Comparison of ENCODE assay signal across 7 mouse cellular contexts in genomic region chr2:167063906-167064496, GRCm38 (mm10). TPM values are rescaled to one million over a fixed set of nuclear protein-coding genes. Genes with fewer than 3 reads are reported as not detected.
DNase-seq lines count a peak whose midpoint lies in the region; ATAC-seq lines count a peak whose summit lies in the region.

No protein-coding gene starts in this region.

- H3K36me3 ChIP-seq in megakaryocyte, embryonic 14.5 days (replicated peaks; ENCODE audit: low read length) = peaks cover 34% of the 10 kb centered on the region
- peaks cover 28% of the 10 kb centered on the region for H3K36me3 ChIP-seq in embryonic facial prominence, embryonic 12.5 days
- peaks cover 41% of the 10 kb centered on the region for H3K36me3 ChIP-seq in limb, embryonic 10.5 days
- H3K36me3 ChIP-seq in stomach, embryonic 14.5 days (ENCODE audit: control insufficient read depth, insufficient read depth, low read length) = peaks cover 16% of the 10 kb centered on the region

- H3K4me1 ChIP-seq in megakaryocyte, embryonic 14.5 days = peaks cover 65% of the 10 kb centered on the region
- H3K4me1 ChIP-seq in embryonic facial prominence, embryonic 12.5 days = peaks cover 33% of the 10 kb centered on the region
- peaks cover 31% of the 10 kb centered on the region for H3K4me1 ChIP-seq in limb, embryonic 10.5 days
- peaks cover 22% of the 10 kb centered on the region for H3K4me1 ChIP-seq in stomach, embryonic 14.5 days (ENCODE audit: control insufficient read depth, insufficient read depth, low read length)

- H3K27ac ChIP-seq in embryonic facial prominence, embryonic 12.5 days = peak overlapping the region; percentile 86
- H3K27ac ChIP-seq in limb, embryonic 10.5 days = peak overlapping the region; percentile 99
- peak overlapping the region; percentile 89 for H3K27ac ChIP-seq in stomach, embryonic 14.5 days (ENCODE audit: low read length)

- H3K4me2 ChIP-seq in embryonic facial prominence, embryonic 12.5 days (replicated peaks) = peak overlapping the region; percentile 79
- peak overlapping the region; percentile 73 for H3K4me2 ChIP-seq in stomach, embryonic 14.5 days (replicated peaks; ENCODE audit: low read depth, low read length)

- WGBS in embryonic facial prominence, embryonic 12.5 days = 2% methylated on average over 7 of the region's 7 CpGs
- WGBS in limb, embryonic 10.5 days = under 1% methylated on average over 7 of the region's 7 CpGs
- under 1% methylated on average over 7 of the region's 7 CpGs for WGBS in stomach, embryonic 14.5 days

- H3K9me3 ChIP-seq in megakaryocyte, embryonic 14.5 days = no peaks in the 10 kb centered on the region
- no peaks in the 10 kb centered on the region for H3K9me3 ChIP-seq in embryonic facial prominence, embryonic 12.5 days
- no peaks in the 10 kb centered on the region for H3K9me3 ChIP-seq in limb, embryonic 10.5 days (replicated peaks)
- no peaks in the 10 kb centered on the region for H3K9me3 ChIP-seq in stomach, embryonic 14.5 days (ENCODE audit: control insufficient read depth, low read depth, low read length)

- ATAC-seq in megakaryocyte, adult 5-6 weeks (ENCODE audit: poor library complexity, severe bottlenecking) = no peak
- ATAC-seq in embryonic facial prominence, embryonic 12.5 days (ENCODE audit: insufficient number of reproducible peaks, insufficient read depth, low FRiP score, low TSS enrichment) = no peak
- ATAC-seq in stomach, embryonic 14.5 days (ENCODE audit: insufficient number of reproducible peaks, insufficient read depth, low FRiP score, low read depth) = no peak
- ATAC-seq in frontal cortex, adult (ENCODE audit: low TSS enrichment) = no peak

- no peaks in the 10 kb centered on the region for H3K27me3 ChIP-seq in megakaryocyte, embryonic 14.5 days (replicated peaks)
- H3K27me3 ChIP-seq in embryonic facial prominence, embryonic 12.5 days = no peaks in the 10 kb centered on the region
- no peaks in the 10 kb centered on the region for H3K27me3 ChIP-seq in limb, embryonic 10.5 days (ENCODE audit: low read depth, poor library complexity, severe bottlenecking)
- H3K27me3 ChIP-seq in stomach, embryonic 14.5 days (ENCODE audit: control insufficient read depth, insufficient read depth, low read length) = no peaks in the 10 kb centered on the region

- DNase-seq in limb, embryonic 10.5 days (ENCODE audit: low spot score) = no peak
- DNase-seq in kidney, adult 8-10 months = no peak

- H3K4me3 ChIP-seq in megakaryocyte, embryonic 14.5 days (replicated peaks) = peak overlapping the region; percentile 97
- H3K4me3 ChIP-seq in embryonic facial prominence, embryonic 12.5 days = peak overlapping the region; percentile 86
- peak overlapping the region; percentile 68 for H3K4me3 ChIP-seq in limb, embryonic 10.5 days
- peak overlapping the region; percentile 72 for H3K4me3 ChIP-seq in stomach, embryonic 14.5 days (ENCODE audit: low read depth, low read length)

- peak overlapping the region; percentile 89 for H3K9ac ChIP-seq in embryonic facial prominence, embryonic 12.5 days
- H3K9ac ChIP-seq in stomach, embryonic 14.5 days (replicated peaks; ENCODE audit: low read depth, low read length) = peak overlapping the region; percentile 76

RNA-seq across cellular contexts. Expression of gene Znfx1, which starts 1.2 kb away (rescaled TPM):
- 3.0 and 8.9 TPM in 2 replicates for polyA plus RNA-seq in megakaryocyte, embryonic 14.5 days (2012; ENCODE audit: insufficient read depth, low replicate concordance)
- 28.2 and 29.2 TPM in 2 replicates for total RNA-seq in megakaryocyte, adult 5-6 weeks (2015)
- total RNA-seq in megakaryocyte, adult 5-6 weeks (2017) = 58.4 and 78.1 TPM in 2 replicates
- polyA plus RNA-seq in embryonic facial prominence, embryonic 12.5 days (2016; fragmentation: Nextera tagmentation; extraction: Ambion mirVana) = 7.2 and 7.6 TPM in 2 replicates
- 5.0 and 5.1 TPM in 2 replicates for polyA plus RNA-seq in limb, embryonic 10.5 days (2016; fragmentation: Nextera tagmentation; extraction: Ambion mirVana)
- 6.7 TPM in 2 replicates for polyA plus RNA-seq in stomach, embryonic 14.5 days (2014; fragmentation: Nextera tagmentation; extraction: Ambion mirVana)

RNA-seq across cellular contexts. Expression of gene Ddx27, which starts 49.0 kb away (rescaled TPM):
- 26.6 and 26.8 TPM in 2 replicates for polyA plus RNA-seq in megakaryocyte, embryonic 14.5 days (2012; ENCODE audit: insufficient read depth, low replicate concordance)
- total RNA-seq in megakaryocyte, adult 5-6 weeks (2015) = 14.5 and 15.3 TPM in 2 replicates
- 48.1 and 50.4 TPM in 2 replicates for total RNA-seq in megakaryocyte, adult 5-6 weeks (2017)
- polyA plus RNA-seq in embryonic facial prominence, embryonic 12.5 days (2016; fragmentation: Nextera tagmentation; extraction: Ambion mirVana) = 57.4 and 60.2 TPM in 2 replicates
- polyA plus RNA-seq in limb, embryonic 10.5 days (2016; fragmentation: Nextera tagmentation; extraction: Ambion mirVana) = 68.6 and 77.0 TPM in 2 replicates
- 38.2 and 45.3 TPM in 2 replicates for polyA plus RNA-seq in stomach, embryonic 14.5 days (2014; fragmentation: Nextera tagmentation; extraction: Ambion mirVana)
